Mouse (Mus musculus) CH12.LX (cell line): ENCODE results near the gene Col5a1. TPM values are rescaled to one million over a fixed set of nuclear protein-coding genes. Genes with fewer than 3 reads are reported as not detected.

ENCODE experiments used
- DNase-seq: peaks from one replicate; pipeline ENCODE4 v3.0.0-alpha.2; 2013; ENCODE audit errors: extremely low read depth
- H3K27ac ChIP-seq: 2 replicates; pipeline ENCODE4 v1.5.1; 2012; ENCODE audit warnings: low read depth, mild to moderate bottlenecking, control low read depth, moderate library complexity; ENCODE audit not compliant: insufficient read depth
- H3K27me3 ChIP-seq: replicated peaks from 2 replicates; pipeline ENCODE3; 2012; ENCODE audit warnings: inconsistent platforms
- H3K36me3 ChIP-seq, 2 experiments: replicated peaks in 1 of 2; 2 replicates each; pipeline versions ENCODE3 to v1.6.1; 2012; ENCODE audit warnings: inconsistent platforms in 1 of 2, low read length in 1 of 2, mild to moderate bottlenecking in 1 of 2, mixed read lengths in 1 of 2, moderate library complexity in 1 of 2; ENCODE audit not compliant: control insufficient read depth in 1 of 2, insufficient read depth in 1 of 2
- H3K4me1 ChIP-seq, 2 experiments: 2 replicates each; pipeline ENCODE4 v1.6.1; 2012; ENCODE audit warnings: inconsistent platforms in 1 of 2, moderate library complexity in 1 of 2; ENCODE audit not compliant: insufficient read depth in 2 of 2, control insufficient read depth in 1 of 2
- H3K4me2 ChIP-seq: 2 replicates; pipeline ENCODE4 v1.6.1; 2012; ENCODE audit warnings: low read depth, mild to moderate bottlenecking, control low read depth; ENCODE audit not compliant: poor library complexity, insufficient read depth, severe bottlenecking
- H3K4me3 ChIP-seq, 3 experiments: fragments of 150-350 bp in 1 of 3; sonication (generic) in 1 of 3; replicated peaks in 1 of 3; 2 replicates each; pipeline versions ENCODE3 to v1.5.1; 2011 to 2012; ENCODE audit warnings: low read depth in 2 of 3, low read length in 2 of 3, mild to moderate bottlenecking in 2 of 3, moderate library complexity in 2 of 3, control low read depth in 1 of 3, improper control_type of control experiment in 1 of 3, inconsistent platforms in 1 of 3, mixed read lengths in 1 of 3; ENCODE audit not compliant: poor library complexity in 1 of 3
- H3K79me2 ChIP-seq: replicated peaks from 2 replicates; pipeline ENCODE4 v1.6.1; 2012; ENCODE audit warnings: mild to moderate bottlenecking, moderate library complexity; ENCODE audit not compliant: control insufficient read depth, poor library complexity, insufficient read depth, severe bottlenecking; ENCODE audit errors: extremely low read depth
- H3K9ac ChIP-seq: 2 replicates; pipeline ENCODE4 v1.6.1; 2012; ENCODE audit warnings: low read depth, mild to moderate bottlenecking, control low read depth, moderate library complexity; ENCODE audit not compliant: insufficient read depth
- H3K9me3 ChIP-seq: replicated peaks from 2 replicates; pipeline ENCODE3; 2012; ENCODE audit warnings: low read length, inconsistent platforms, mixed read lengths
- ELF1 ChIP-seq: IDR thresholded peaks from 2 replicates; pipeline ENCODE4 v1.6.1; 2014; ENCODE audit warnings: low read depth, mild to moderate bottlenecking, inconsistent platforms, low read length, improper control_type of control experiment
- GABPA ChIP-seq: IDR thresholded peaks from 2 replicates; pipeline ENCODE4 v1.6.1; 2012; ENCODE audit warnings: low read depth, low read length, improper control_type of control experiment, inconsistent platforms; ENCODE audit not compliant: insufficient replicate concordance
- JUN ChIP-seq: IDR thresholded peaks from 2 replicates; pipeline ENCODE4 v1.6.1; 2011; ENCODE audit warnings: low read depth, mild to moderate bottlenecking, low read length, improper control_type of control experiment, moderate library complexity; ENCODE audit not compliant: insufficient read depth
- KAT2A ChIP-seq: IDR thresholded peaks from 2 replicates; pipeline ENCODE4 v1.6.1; 2012; ENCODE audit warnings: low read length, improper control_type of control experiment, inconsistent platforms; ENCODE audit not compliant: insufficient replicate concordance
- MAX ChIP-seq: IDR thresholded peaks from 2 replicates; pipeline ENCODE4 v1.6.1; 2011; ENCODE audit warnings: low read length, improper control_type of control experiment
- MXI1 ChIP-seq: IDR thresholded peaks from 2 replicates; pipeline ENCODE4 v1.6.1; 2011; ENCODE audit warnings: mild to moderate bottlenecking, low read depth, low read length, improper control_type of control experiment
- MYC ChIP-seq: IDR thresholded peaks from 2 replicates; pipeline ENCODE4 v1.6.1; 2011; ENCODE audit warnings: low read depth, mild to moderate bottlenecking, improper control_type of control experiment, low read length
- NRF1 ChIP-seq: IDR thresholded peaks from 2 replicates; pipeline ENCODE4 v1.6.1; 2014; ENCODE audit warnings: low read depth, mild to moderate bottlenecking, inconsistent platforms, low read length, improper control_type of control experiment, moderate library complexity
- PAX5 ChIP-seq: IDR thresholded peaks from 2 replicates; pipeline ENCODE4 v1.6.1; 2012; ENCODE audit warnings: low read length, inconsistent platforms, mixed read lengths
- POLR2A ChIP-seq: IDR thresholded peaks from 2 replicates; pipeline ENCODE4 v1.6.1; 2011; ENCODE audit warnings: low read depth, mild to moderate bottlenecking, improper control_type of control experiment, low read length
- RAD21 ChIP-seq: IDR thresholded peaks from 2 replicates; pipeline ENCODE4 v1.6.1; 2011; ENCODE audit warnings: low read depth, mild to moderate bottlenecking, low read length, improper control_type of control experiment, moderate library complexity
- RCOR1 ChIP-seq: conservative IDR thresholded peaks from 2 replicates; pipeline ENCODE4 v1.6.1; 2012; ENCODE audit warnings: low read depth, mild to moderate bottlenecking, inconsistent platforms, low read length, improper control_type of control experiment
- TCF12 ChIP-seq: IDR thresholded peaks from 2 replicates; pipeline ENCODE4 v1.6.1; 2014; ENCODE audit warnings: low read depth, mild to moderate bottlenecking, inconsistent platforms, low read length, improper control_type of control experiment
- UBTF ChIP-seq: IDR thresholded peaks from 2 replicates; pipeline ENCODE4 v1.6.1; 2012; ENCODE audit warnings: low read depth, mild to moderate bottlenecking, inconsistent platforms, low read length, improper control_type of control experiment, moderate library complexity
- USF1 ChIP-seq: IDR thresholded peaks from 2 replicates; pipeline ENCODE4 v1.6.1; 2014; ENCODE audit warnings: low read depth, mild to moderate bottlenecking, inconsistent platforms, low read length, improper control_type of control experiment
- ZKSCAN1 ChIP-seq: IDR thresholded peaks from 2 replicates; pipeline ENCODE4 v1.6.1; 2012; ENCODE audit warnings: low read depth, inconsistent platforms, low read length, improper control_type of control experiment, borderline replicate concordance
- ZMIZ1 ChIP-seq: IDR thresholded peaks from 2 replicates; pipeline ENCODE4 v1.6.1; 2012; ENCODE audit warnings: low read depth, mild to moderate bottlenecking, inconsistent platforms, low read length, improper control_type of control experiment
- ZNF384 ChIP-seq: IDR thresholded peaks from 2 replicates; pipeline ENCODE4 v1.6.1; 2012; ENCODE audit warnings: low read depth, low read length, improper control_type of control experiment, inconsistent platforms
- dilution Hi-C: fragments of 300-500 bp; cut with MboI; formaldehyde crosslinking; loops from 2 replicates; pipeline ENCODE4 v1.14.3; 2020; ENCODE audit warnings: low sequenced_read_pairs; ENCODE audit not compliant: extremely low pct_unique_long_range_greater_than_20kb, extremely low pct_ligation_motif_present
- in situ Hi-C: fragments of 300-500 bp; cut with MboI; formaldehyde crosslinking; loops from 3 replicates; pipeline ENCODE4 v1.14.3; 2019; ENCODE audit warnings: low sequenced_read_pairs, low pct_ligation_motif_present, low pct_unique_long_range_greater_than_20kb, mixed read lengths
- polyA plus RNA-seq: library from polyadenylated mRNA; unstranded; fragments of >175 nt; gene quantifications from 2 replicates; pipeline ENCODE4 v1.2.1, GENCODE M21; 2012; ENCODE audit warnings: low read depth; ENCODE audit not compliant: insufficient read length
- total RNA-seq, 2 experiments: library from RNA; depleted of rRNA; stranded (reverse); fragments of 300-350 nt in 1 of 2; fragments of >200 nt in 1 of 2; gene quantifications; 2 replicates each; pipeline ENCODE4 v1.2.3; 2012 to 2014

The Col5a1 gene
- total and polyA plus RNA-seq, 3 experiments: 0.04 TPM; not detected in 2

GRCm38 (mm10) chr2:27936607-27937191 is 50.5 kb downstream of the Col5a1 start:
- Histone ChIP-seq H3K9ac (no peak overlapping the region), H3K9me3 (no peaks in the 10 kb centered on the region), H3K27me3 (peaks cover 88% of the 10 kb centered on the region), H3K4me2 (no peak overlapping the region), H3K36me3 (no peaks in the 10 kb centered on the region), H3K4me3 (no peak overlapping the region), H3K79me2 (no peaks in the 10 kb centered on the region), H3K27ac (no peak overlapping the region), H3K4me1 (no peaks in the 10 kb centered on the region)
- no peak for TF ChIP-seq POLR2A
- TF ChIP-seq ZKSCAN1: no peak
- TF ChIP-seq ELF1: no peak
- no peak for TF ChIP-seq RAD21
- TF ChIP-seq NRF1: no peak
- TF ChIP-seq ZNF384: no peak
- TF ChIP-seq KAT2A: no peak
- no peak for TF ChIP-seq PAX5
- DNase-seq: no peak
- in situ Hi-C loops: no loop called here
- dilution Hi-C loops: no loop called here

GRCm38 (mm10) chr2:27939433-27939832 is 53.2 kb downstream of the Col5a1 start:
- in situ Hi-C loops (no loop called here), dilution Hi-C loops (no loop called here)
- DNase-seq: no peak
- no peak overlapping the region for H3K9ac ChIP-seq
- H3K79me2 ChIP-seq: no peaks in the 10 kb centered on the region
- no peaks in the 10 kb centered on the region for H3K9me3 ChIP-seq
- H3K4me2 ChIP-seq: no peak overlapping the region
- H3K27ac ChIP-seq: no peak overlapping the region
- H3K27me3 ChIP-seq: peaks cover 83% of the 10 kb centered on the region
- no peaks in the 10 kb centered on the region for H3K4me1 ChIP-seq
- no peak for TF ChIP-seq MAX
- TF ChIP-seq UBTF: no peak
- no peak for TF ChIP-seq ZMIZ1
- TF ChIP-seq PAX5: no peak
- TF ChIP-seq ZKSCAN1: no peak
- no peak for TF ChIP-seq MXI1
- no peak for TF ChIP-seq RCOR1
- TF ChIP-seq ELF1: no peak
- no peak for TF ChIP-seq MYC
- no peak for TF ChIP-seq POLR2A
- TF ChIP-seq JUN: no peak
- no peak for TF ChIP-seq GABPA
- TF ChIP-seq USF1: no peak
- TF ChIP-seq NRF1: no peak
- TF ChIP-seq TCF12: no peak
- H3K36me3 ChIP-seq: no peaks in the 10 kb centered on the region
- no peak overlapping the region for H3K4me3 ChIP-seq
